Mouse (Mus musculus): Measurements from ENCODE around the gene Gpr34. TPM values are rescaled to one million over a fixed set of nuclear protein-coding genes. Genes with fewer than 3 reads are reported as not detected.

Gene Gpr34
- total and polyA plus RNA-seq, 2 experiments from 2014 or later: 3.9 to 5.6 TPM

- no peak overlapping the region for H3K27ac ChIP-seq (ENCODE audit: low read depth, low read length)
- H3K9ac ChIP-seq: no peak overlapping the region
- TF ChIP-seq CTCF (IDR thresholded peaks at IDR 0.05; ENCODE audit: low read depth): no peak
- WGBS: 76% methylated on average over 5 of the region's 5 CpGs
- DNase-seq: no peak
- H3K27me3 ChIP-seq (ENCODE audit: insufficient read depth, low read length): no peaks in the 10 kb centered on the region
- no peak for ATAC-seq
- H3K36me3 ChIP-seq (ENCODE audit: insufficient read depth): no peaks in the 10 kb centered on the region
- no peaks in the 10 kb centered on the region for H3K9me3 ChIP-seq (ENCODE audit: low read length)
- H3K4me3 ChIP-seq (ENCODE audit: low read depth, low read length): no peak overlapping the region
- no peaks in the 10 kb centered on the region for H3K4me1 ChIP-seq (ENCODE audit: insufficient read depth)
- no peak overlapping the region for H3K4me2 ChIP-seq (ENCODE audit: low read depth)
These were observed 37.0 kb downstream of the Gpr34 start for GRCm38 (mm10) chrX:13668867-13669266.

- Histone ChIP-seq H3K36me3 (ENCODE audit: insufficient read depth) (no peaks in the 10 kb centered on the region), H3K27me3 (ENCODE audit: insufficient read depth, low read length) (no peaks in the 10 kb centered on the region), H3K9ac (no peak overlapping the region), H3K4me3 (ENCODE audit: low read depth, low read length) (no peak overlapping the region), H3K4me2 (ENCODE audit: low read depth) (no peak overlapping the region), H3K4me1 (ENCODE audit: insufficient read depth) (no peaks in the 10 kb centered on the region), H3K9me3 (ENCODE audit: low read length) (no peaks in the 10 kb centered on the region), H3K27ac (ENCODE audit: low read depth, low read length) (no peak overlapping the region)
- no peak for DNase-seq
- no peak for TF ChIP-seq CTCF (IDR thresholded peaks at IDR 0.05; ENCODE audit: low read depth)
- ATAC-seq: no peak
- 65% methylated on average over 3 of the region's 3 CpGs for WGBS
These were observed 38.5 kb downstream of the Gpr34 start for GRCm38 (mm10) chrX:13670342-13670741.

- TF ChIP-seq CTCF (IDR thresholded peaks at IDR 0.05; ENCODE audit: low read depth): no peak
- no peaks in the 10 kb centered on the region for H3K9me3 ChIP-seq (ENCODE audit: low read length)
- H3K4me2 ChIP-seq (ENCODE audit: low read depth): no peak overlapping the region
- H3K27me3 ChIP-seq (ENCODE audit: insufficient read depth, low read length): no peaks in the 10 kb centered on the region
- no peak overlapping the region for H3K4me3 ChIP-seq (ENCODE audit: low read depth, low read length)
- H3K36me3 ChIP-seq (ENCODE audit: insufficient read depth): no peaks in the 10 kb centered on the region
- ATAC-seq (no peak), DNase-seq (no peak)
- no peak overlapping the region for H3K27ac ChIP-seq (ENCODE audit: low read depth, low read length)
- no peaks in the 10 kb centered on the region for H3K4me1 ChIP-seq (ENCODE audit: insufficient read depth)
- no peak overlapping the region for H3K9ac ChIP-seq
- 89% methylated on average over 3 of the region's 3 CpGs for WGBS
These were observed 41.1 kb downstream of the Gpr34 start for GRCm38 (mm10) chrX:13673001-13673400.

GRCm38 (mm10) chrX:13681748-13682147 is 49.9 kb downstream of the Gpr34 start:
- no peak for TF ChIP-seq CTCF (IDR thresholded peaks at IDR 0.05; ENCODE audit: low read depth)
- DNase-seq (no peak), ATAC-seq (no peak)
- H3K27me3 ChIP-seq (ENCODE audit: insufficient read depth, low read length): no peaks in the 10 kb centered on the region
- no peaks in the 10 kb centered on the region for H3K9me3 ChIP-seq (ENCODE audit: low read length)
- 69% methylated on average over 3 of the region's 3 CpGs for WGBS
- H3K4me1 ChIP-seq (ENCODE audit: insufficient read depth): no peaks in the 10 kb centered on the region
- H3K27ac ChIP-seq (ENCODE audit: low read depth, low read length): no peak overlapping the region
- H3K9ac ChIP-seq: no peak overlapping the region
- H3K4me2 ChIP-seq (ENCODE audit: low read depth): no peak overlapping the region
- H3K36me3 ChIP-seq (ENCODE audit: insufficient read depth): no peaks in the 10 kb centered on the region
- no peak overlapping the region for H3K4me3 ChIP-seq (ENCODE audit: low read depth, low read length)

GRCm38 (mm10) chrX:13686589-13686988 is 54.7 kb downstream of the Gpr34 start:
- no peak overlapping the region for H3K9ac ChIP-seq
- 84% methylated on average over 1 of the region's 1 CpGs for WGBS
- no peaks in the 10 kb centered on the region for H3K4me1 ChIP-seq (ENCODE audit: insufficient read depth)
- no peak overlapping the region for H3K27ac ChIP-seq (ENCODE audit: low read depth, low read length)
- no peaks in the 10 kb centered on the region for H3K36me3 ChIP-seq (ENCODE audit: insufficient read depth)
- no peak for DNase-seq
- H3K4me3 ChIP-seq (ENCODE audit: low read depth, low read length): no peak overlapping the region
- no peak for TF ChIP-seq CTCF (IDR thresholded peaks at IDR 0.05; ENCODE audit: low read depth)
- no peaks in the 10 kb centered on the region for H3K9me3 ChIP-seq (ENCODE audit: low read length)
- no peak for ATAC-seq
- H3K4me2 ChIP-seq (ENCODE audit: low read depth): no peak overlapping the region
- H3K27me3 ChIP-seq (ENCODE audit: insufficient read depth, low read length): no peaks in the 10 kb centered on the region

- 58% methylated on average over 2 of the region's 2 CpGs for WGBS
- H3K27me3 ChIP-seq (ENCODE audit: insufficient read depth, low read length): no peaks in the 10 kb centered on the region
- no peak overlapping the region for H3K4me2 ChIP-seq (ENCODE audit: low read depth)
- TF ChIP-seq CTCF (IDR thresholded peaks at IDR 0.05; ENCODE audit: low read depth): no peak
- no peaks in the 10 kb centered on the region for H3K4me1 ChIP-seq (ENCODE audit: insufficient read depth)
- no peaks in the 10 kb centered on the region for H3K36me3 ChIP-seq (ENCODE audit: insufficient read depth)
- H3K4me3 ChIP-seq (ENCODE audit: low read depth, low read length): no peak overlapping the region
- no peak for ATAC-seq
- no peak overlapping the region for H3K27ac ChIP-seq (ENCODE audit: low read depth, low read length)
- H3K9me3 ChIP-seq (ENCODE audit: low read length): no peaks in the 10 kb centered on the region
- H3K9ac ChIP-seq: no peak overlapping the region
- DNase-seq: no peak
These were observed 56.5 kb downstream of the Gpr34 start for GRCm38 (mm10) chrX:13688356-13688755.

Small RNA genes within 50 kb of the gene (microRNA-seq; reads per million reads assigned to microRNA genes)
- 0 reads per million in 2 experiments for gene Gm25246

Other genes with a start within 250 kb of the Gpr34 start
- 0.38 and 0.62 TPM in 2 replicates for gene Nyx, start 166.0 kb upstream of the Gpr34 start, total RNA-seq (2014; rRNA removed)
- 0.11 and 0.21 TPM in 2 replicates for gene Nyx, start 166.0 kb upstream of the Gpr34 start, polyA plus RNA-seq (2015; fragmentation: Nextera tagmentation; extraction: Ambion mirVana)
- gene Gpr82, start 29.3 kb downstream of the Gpr34 start, total RNA-seq (2014; rRNA removed): not detected in 2 replicates
- 0.19 TPM in 1 of 2 replicates, not detected in the other for gene Gpr82, start 29.3 kb downstream of the Gpr34 start, polyA plus RNA-seq (2015; fragmentation: Nextera tagmentation; extraction: Ambion mirVana)
- 143 and 183 TPM in 2 replicates for gene Cask, start 219.3 kb downstream of the Gpr34 start, total RNA-seq (2014; rRNA removed)
- gene Cask, start 219.3 kb downstream of the Gpr34 start, polyA plus RNA-seq (2015; fragmentation: Nextera tagmentation; extraction: Ambion mirVana): 37.4 and 57.9 TPM in 2 replicates